Mouse (Mus musculus) hindbrain, embryonic 14.5 days (tissue): ENCODE measurements around the gene Fam83d. TPM values are rescaled to one million over a fixed set of nuclear protein-coding genes. Genes with fewer than 3 reads are reported as not detected.

Experiments used
- ATAC-seq: fragments of 200-750 bp; cut with Nextera tagmentation; 2 replicates; pipeline ENCODE4 v1.8.0; 2017; ENCODE audit warnings: moderate number of reproducible peaks, mild to moderate bottlenecking, moderate TSS enrichment, moderate library complexity; ENCODE audit not compliant: low FRiP score
- DNase-seq: peaks from one replicate; pipeline ENCODE4 v3.0.0-alpha.2; 2015; ENCODE audit warnings: low spot score
- H3K27ac ChIP-seq: fragments of 300-500 bp; sonication (generic); 2 replicates; pipeline ENCODE4 v1.5.1; 2014; ENCODE audit warnings: mild to moderate bottlenecking, moderate library complexity
- H3K27me3 ChIP-seq: fragments of 300-500 bp; sonication (generic); 2 replicates; pipeline ENCODE4 v1.6.1; 2014; ENCODE audit warnings: mild to moderate bottlenecking, low read length, mixed read lengths; ENCODE audit not compliant: control insufficient read depth, insufficient read depth
- H3K36me3 ChIP-seq: fragments of 300-500 bp; sonication (generic); replicated peaks from 2 replicates; pipeline ENCODE4 v1.6.1; 2014; ENCODE audit not compliant: control insufficient read depth, insufficient read depth
- H3K4me1 ChIP-seq: fragments of 300-500 bp; sonication (generic); replicated peaks from 2 replicates; pipeline ENCODE4 v1.6.1; 2014; ENCODE audit warnings: antibody characterized with exemption, low read length, mixed read lengths; ENCODE audit not compliant: control insufficient read depth, insufficient read depth
- H3K4me2 ChIP-seq: fragments of 300-500 bp; sonication (generic); replicated peaks from 2 replicates; pipeline ENCODE4 v1.6.1; 2014; ENCODE audit warnings: mild to moderate bottlenecking, moderate library complexity
- H3K4me3 ChIP-seq: fragments of 300-500 bp; sonication (generic); replicated peaks from 2 replicates; pipeline ENCODE4 v1.5.1; 2014; ENCODE audit warnings: mild to moderate bottlenecking, low read length
- H3K9ac ChIP-seq: fragments of 300-500 bp; sonication (generic); 2 replicates; pipeline ENCODE4 v1.6.1; 2014
- H3K9me3 ChIP-seq: fragments of 300-500 bp; sonication (generic); 2 replicates; pipeline ENCODE4 v1.6.1; 2016; ENCODE audit warnings: low read length; ENCODE audit not compliant: control insufficient read depth
- WGBS: fragments of 180-500 bp; shearing (Covaris S2); extraction: QIAGEN DNeasy Blood & Tissue Kit; methylation state at CpG from one replicate; pipeline ENCODE4 v1.1.7; 2014; 5-methylcytosine and 5-hydroxymethylcytosine counted together
- polyA plus RNA-seq: library from polyadenylated mRNA; unstranded; fragments of >200 nt; fragmentation: Nextera tagmentation; extraction: Ambion mirVana; gene quantifications from 2 replicates; pipeline ENCODE4 v1.2.1, GENCODE M21; 2014

The Fam83d gene
- polyA plus RNA-seq, 1 experiment from 2014 or later: 7.5 TPM

- Histone ChIP-seq H3K4me1 (peaks cover 4% of the 10 kb centered on the region; the same call in 1 of the 2 replicates), H3K4me3 (no peak overlapping the region), H3K27ac (no peak overlapping the region), H3K27me3 (no peaks in the 10 kb centered on the region), H3K36me3 (no peaks in the 10 kb centered on the region), H3K9me3 (no peaks in the 10 kb centered on the region), H3K9ac (no peak overlapping the region), H3K4me2 (no peak overlapping the region)
- no peak for DNase-seq
- 82% methylated on average over 3 of the region's 3 CpGs for WGBS
- no peak for ATAC-seq
Measured at GRCm38 (mm10) chr2:158739113-158739512, 28.8 kb upstream of the Fam83d start.

- no peaks in the 10 kb centered on the region for H3K9me3 ChIP-seq
- 29% methylated on average over 9 of the region's 9 CpGs for WGBS
- peaks cover 4% of the 10 kb centered on the region; the same call in 1 of the 2 replicates for H3K4me1 ChIP-seq
- no peaks in the 10 kb centered on the region for H3K36me3 ChIP-seq
- H3K4me2 ChIP-seq: no peak overlapping the region
- H3K27ac ChIP-seq: no peak overlapping the region
- H3K9ac ChIP-seq: no peak overlapping the region
- DNase-seq (no peak), ATAC-seq (0 out of 2 replicates have a peak, but pooled peaks have one; percentile 38)
- H3K4me3 ChIP-seq: no peak overlapping the region
- H3K27me3 ChIP-seq: no peaks in the 10 kb centered on the region
Measured at GRCm38 (mm10) chr2:158741011-158741501, 26.8 kb upstream of the Fam83d start.

DNA sequence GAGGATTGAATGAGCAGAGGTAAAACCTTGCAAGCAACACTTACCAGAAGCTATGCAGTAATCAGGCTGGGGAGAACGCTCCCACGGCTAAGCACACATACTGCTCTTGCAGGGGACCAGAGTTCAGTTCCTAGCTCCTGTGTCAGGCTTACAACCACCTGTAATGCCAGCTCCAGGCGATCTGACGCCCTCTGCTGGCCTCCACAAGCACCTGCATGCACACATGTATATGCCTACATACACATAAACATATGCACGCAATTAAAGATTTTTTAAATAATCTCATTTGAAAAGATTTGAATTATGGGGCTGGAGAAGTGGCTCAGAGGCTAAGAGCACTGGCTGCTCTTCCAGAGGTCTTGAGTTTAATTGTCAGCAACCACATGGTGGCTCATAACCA lies 25.5 kb upstream of the Fam83d start:
- H3K4me3 ChIP-seq: no peak overlapping the region
- no peak overlapping the region for H3K4me2 ChIP-seq
- peaks cover 4% of the 10 kb centered on the region; the same call in 1 of the 2 replicates for H3K4me1 ChIP-seq
- no peaks in the 10 kb centered on the region for H3K9me3 ChIP-seq
- no peak for DNase-seq
- WGBS: 74% methylated on average over 5 of the region's 5 CpGs
- H3K27ac ChIP-seq: no peak overlapping the region
- no peak overlapping the region for H3K9ac ChIP-seq
- no peak for ATAC-seq
- H3K36me3 ChIP-seq: no peaks in the 10 kb centered on the region
- H3K27me3 ChIP-seq: no peaks in the 10 kb centered on the region

- H3K4me1 ChIP-seq: 0 out of 2 replicates have a peak, but pooled peaks cover 4% of the 10 kb centered on the region
- DNase-seq (no peak), ATAC-seq (no peak)
- H3K27me3 ChIP-seq: no peaks in the 10 kb centered on the region
- WGBS: 93% methylated on average over 11 of the region's 11 CpGs
- H3K4me3 ChIP-seq: no peak overlapping the region
- H3K9ac ChIP-seq: no peak overlapping the region
- no peaks in the 10 kb centered on the region for H3K9me3 ChIP-seq
- H3K36me3 ChIP-seq: no peaks in the 10 kb centered on the region
- no peak overlapping the region for H3K4me2 ChIP-seq
- no peak overlapping the region for H3K27ac ChIP-seq
Measured at GRCm38 (mm10) chr2:158743518-158744141, 24.3 kb upstream of the Fam83d start.

- H3K9me3 ChIP-seq: no peaks in the 10 kb centered on the region
Measured at GRCm38 (mm10) chr2:158745049-158745482, 22.8 kb upstream of the Fam83d start.

GRCm38 (mm10) chr2:158746164-158746563 lies 21.7 kb upstream of the Fam83d start:
- ATAC-seq: no peak
- WGBS: 81% methylated on average over 11 of the region's 11 CpGs

More at GRCm38 (mm10) chr2:158745049-158745482, 22.8 kb upstream of the Fam83d start:
- peak; percentile 73 for DNase-seq
- Histone ChIP-seq H3K36me3 (no peaks in the 10 kb centered on the region), H3K27ac (no peak overlapping the region), H3K9ac (no peak overlapping the region), H3K4me3 (no peak overlapping the region), H3K4me1 (no peaks in the 10 kb centered on the region), H3K4me2 (no peak overlapping the region), H3K27me3 (no peaks in the 10 kb centered on the region)
- no peak for ATAC-seq
- 18% methylated on average over 2 of the region's 2 CpGs for WGBS

DNA sequence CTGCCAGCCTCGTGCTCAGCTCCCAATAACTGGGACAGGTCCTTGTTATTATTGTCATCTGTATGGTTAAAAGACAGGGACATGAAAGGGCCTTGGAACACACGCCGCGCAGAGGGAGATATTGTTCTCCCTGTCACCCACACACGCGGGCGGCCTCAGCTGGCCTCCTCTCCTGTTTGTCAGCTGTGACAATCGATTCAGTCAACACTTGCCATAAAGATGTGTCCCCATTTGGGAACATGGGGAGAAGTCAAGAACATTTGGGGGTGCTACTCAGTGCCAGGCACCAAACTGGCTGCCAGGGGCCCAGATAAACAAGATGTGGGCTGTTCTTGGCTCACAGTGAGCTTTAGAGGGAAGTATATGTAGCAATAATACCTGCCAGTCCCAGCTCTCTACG lies 18.5 kb upstream of the Fam83d start:
- no peaks in the 10 kb centered on the region for H3K4me1 ChIP-seq
- no peaks in the 10 kb centered on the region for H3K36me3 ChIP-seq
- H3K27me3 ChIP-seq: no peaks in the 10 kb centered on the region
- H3K9me3 ChIP-seq: no peaks in the 10 kb centered on the region
- H3K4me2 ChIP-seq: no peak overlapping the region
- WGBS: 87% methylated on average over 9 of the region's 9 CpGs
- H3K9ac ChIP-seq: no peak overlapping the region
- H3K27ac ChIP-seq: no peak overlapping the region
- DNase-seq: no peak
- ATAC-seq: no peak
- H3K4me3 ChIP-seq: no peak overlapping the region

More at GRCm38 (mm10) chr2:158746164-158746563, 21.7 kb upstream of the Fam83d start:
- no peak overlapping the region for H3K4me2 ChIP-seq
- no peak overlapping the region for H3K9ac ChIP-seq
- H3K27ac ChIP-seq: no peak overlapping the region
- H3K36me3 ChIP-seq: no peaks in the 10 kb centered on the region
- no peak overlapping the region for H3K4me3 ChIP-seq
- no peaks in the 10 kb centered on the region for H3K9me3 ChIP-seq
- no peaks in the 10 kb centered on the region for H3K4me1 ChIP-seq
- no peak for DNase-seq
- H3K27me3 ChIP-seq: no peaks in the 10 kb centered on the region

GRCm38 (mm10) chr2:158760231-158760630 lies 7.7 kb upstream of the Fam83d start:
- Histone ChIP-seq H3K4me1 (no peaks in the 10 kb centered on the region), H3K9me3 (no peaks in the 10 kb centered on the region), H3K27me3 (no peaks in the 10 kb centered on the region), H3K27ac (no peak overlapping the region), H3K4me3 (no peak overlapping the region), H3K9ac (no peak overlapping the region), H3K4me2 (no peak overlapping the region), H3K36me3 (0 out of 2 replicates have a peak, but pooled peaks cover 5% of the 10 kb centered on the region)
- WGBS: 80% methylated on average over 2 of the region's 2 CpGs
- DNase-seq (no peak), ATAC-seq (no peak)

DNA sequence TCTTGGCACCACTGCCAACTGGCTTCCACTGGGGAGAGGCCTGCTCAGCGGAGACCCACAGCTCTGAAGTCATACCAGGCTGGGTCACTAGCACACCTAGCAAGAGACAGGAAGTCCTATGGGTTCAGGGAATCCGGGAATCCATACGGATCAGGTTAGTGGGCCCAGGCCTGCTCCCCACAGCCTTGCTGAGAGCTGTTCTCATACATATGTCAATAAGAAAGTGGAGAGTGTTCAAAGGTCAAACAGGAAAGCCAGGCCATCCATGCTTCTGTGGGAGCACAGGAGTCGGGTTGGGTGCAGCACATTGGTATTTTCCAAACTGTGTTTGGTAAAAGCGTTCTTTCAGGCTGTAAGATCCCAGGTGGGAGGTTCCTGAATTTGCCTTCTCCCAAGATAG lies 5.6 kb upstream of the Fam83d start:
- no peaks in the 10 kb centered on the region for H3K9me3 ChIP-seq

More for the DNA sequence above, 5.6 kb upstream of the Fam83d start:
- Histone ChIP-seq H3K4me2 (no peak overlapping the region), H3K27ac (no peak overlapping the region), H3K4me1 (no peaks in the 10 kb centered on the region), H3K4me3 (no peak overlapping the region), H3K9ac (no peak overlapping the region), H3K27me3 (no peaks in the 10 kb centered on the region), H3K36me3 (no peaks in the 10 kb centered on the region)
- 93% methylated on average over 5 of the region's 5 CpGs for WGBS
- ATAC-seq (no peak), DNase-seq (no peak)
